Mouse (Mus musculus) myocyte (in vitro differentiated cells): ENCODE measurements around the gene Lpar1.

Source experiments
- E2F4 ChIP-seq: IDR thresholded peaks from one replicate; pipeline ENCODE4 v1.6.1; 2011; ENCODE audit warnings: mild to moderate bottlenecking, control low read depth, moderate library complexity; ENCODE audit not compliant: insufficient read depth
- MAX ChIP-seq: IDR thresholded peaks from one replicate; pipeline ENCODE4 v1.6.1; 2011; ENCODE audit warnings: low read depth, mild to moderate bottlenecking, control low read depth
- MYOD1 ChIP-seq, 3 experiments: IDR thresholded peaks; one replicate each; pipeline ENCODE4 v1.6.1; 2011; ENCODE audit warnings: control low read depth in 2 of 3, low read depth in 2 of 3, mild to moderate bottlenecking in 2 of 3, moderate library complexity in 1 of 3; ENCODE audit not compliant: insufficient read length in 2 of 3, control insufficient read depth in 1 of 3
- MYOG ChIP-seq, 3 experiments: IDR thresholded peaks; one replicate each; pipeline ENCODE4 v1.6.1; 2011; ENCODE audit warnings: control low read depth in 2 of 3, low read depth in 2 of 3, mild to moderate bottlenecking in 2 of 3; ENCODE audit not compliant: insufficient read length in 2 of 3, control insufficient read depth in 1 of 3, insufficient read depth in 1 of 3
- POLR2A ChIP-seq: IDR thresholded peaks from one replicate; pipeline ENCODE4 v1.6.1; 2011; ENCODE audit warnings: low read depth, mild to moderate bottlenecking, control low read depth, moderate library complexity; ENCODE audit not compliant: insufficient read length
- POLR2AphosphoS2 ChIP-seq: IDR thresholded peaks from one replicate; pipeline ENCODE4 v1.6.1; 2011; ENCODE audit warnings: low read depth, control low read depth; ENCODE audit not compliant: insufficient read length
- REST ChIP-seq: IDR thresholded peaks from one replicate; pipeline ENCODE4 v1.6.1; 2011; ENCODE audit warnings: mild to moderate bottlenecking, control low read depth, moderate library complexity; ENCODE audit not compliant: insufficient read depth, insufficient read length
- TCF12 ChIP-seq: IDR thresholded peaks from one replicate; pipeline ENCODE4 v1.6.1; 2011; ENCODE audit warnings: mild to moderate bottlenecking, control low read depth; ENCODE audit not compliant: poor library complexity, insufficient read depth, severe bottlenecking
- TCF3 ChIP-seq: IDR thresholded peaks from one replicate; pipeline ENCODE4 v1.6.1; 2011; ENCODE audit warnings: low read depth, control low read depth; ENCODE audit not compliant: insufficient read length
- USF1 ChIP-seq: IDR thresholded peaks from one replicate; pipeline ENCODE4 v1.6.1; 2011; ENCODE audit warnings: low read depth, mild to moderate bottlenecking, control low read depth, moderate library complexity

DNA sequence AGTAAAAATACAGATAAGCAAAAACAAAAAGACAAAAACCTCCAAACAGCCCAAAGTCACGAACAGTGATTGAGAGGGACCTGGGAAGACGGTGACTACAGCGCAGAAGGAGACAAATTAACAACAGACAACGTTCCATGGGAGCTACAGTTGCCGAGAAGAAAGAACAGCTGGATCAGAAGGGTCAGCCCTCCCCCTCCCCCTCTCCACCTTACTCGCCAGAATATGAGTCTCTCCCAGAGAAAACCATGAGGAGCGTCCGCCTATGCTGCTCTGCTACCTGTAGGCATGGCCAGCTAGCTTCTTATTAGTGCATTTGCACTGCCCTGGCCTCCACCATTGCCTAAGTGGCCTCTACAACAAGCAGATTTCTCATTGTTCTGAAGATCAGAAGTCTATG lies 32.6 kb downstream of the Lpar1 start:
- TF ChIP-seq E2F4 = no peak
- TF ChIP-seq MYOD1 (IDR thresholded peaks at IDR 0.05; ENCODE audit: control insufficient read depth in 1 of 3, insufficient read length in 2 of 3, low read depth in 2 of 3) = no peak
- TF ChIP-seq POLR2A = no peak
- TF ChIP-seq USF1 = no peak
- no peak for TF ChIP-seq TCF12
- no peak for TF ChIP-seq MYOG (IDR thresholded peaks at IDR 0.05; ENCODE audit: control insufficient read depth in 1 of 3, insufficient read depth in 1 of 3, insufficient read length in 2 of 3, low read depth in 2 of 3)
- no peak for TF ChIP-seq TCF3
- no peak for TF ChIP-seq POLR2AphosphoS2
- no peak for TF ChIP-seq MAX
- TF ChIP-seq REST = no peak
